In the genomic region with DNA sequence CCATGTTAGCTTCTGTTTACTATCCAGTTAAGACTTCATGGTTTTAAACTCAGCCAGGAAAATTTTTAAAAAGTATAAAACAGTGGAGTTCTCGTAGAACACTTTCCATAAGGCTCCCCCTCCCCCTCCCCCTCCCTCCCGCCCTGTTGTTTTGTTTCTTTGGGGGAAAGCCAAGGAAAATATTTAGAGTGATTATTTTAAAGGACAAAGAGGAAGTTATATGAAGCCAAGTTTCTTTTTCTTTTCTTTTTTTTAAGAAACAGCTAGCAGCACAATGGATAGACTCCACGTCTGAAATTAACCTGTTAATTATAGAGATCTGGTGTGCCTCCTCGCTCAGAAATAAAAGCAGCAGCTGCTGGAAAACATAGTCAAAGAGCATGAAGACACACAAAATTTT, we compare ENCODE assay signal across 17 mouse cellular contexts. TPM values are rescaled to one million over a fixed set of nuclear protein-coding genes. Genes with fewer than 3 reads are reported as not detected.
DNase-seq lines count a peak whose midpoint lies in the region; ATAC-seq and TF ChIP-seq lines count a peak whose summit lies in the region.
"Had no signal": no experiment of that assay in that cellular context is flagged by ENCODE, and none has a peak within 500 bp of the region (broad histone marks: within the 10 kb centered on the region; RNA-seq: fewer than 3 reads in every experiment).

No protein-coding gene starts in this region.

- no peaks in the 10 kb centered on the region for H3K36me3 ChIP-seq in hindbrain, embryonic 16.5 days (ENCODE audit: control insufficient read depth, insufficient read depth, low read length)
- H3K36me3 ChIP-seq in hindbrain, embryonic 13.5 days = no peaks in the 10 kb centered on the region
- H3K36me3 ChIP-seq in liver, postnatal 0 days (replicated peaks; ENCODE audit: insufficient read depth, low read length) = no peaks in the 10 kb centered on the region
- no peaks in the 10 kb centered on the region for H3K36me3 ChIP-seq in stomach, embryonic 16.5 days (ENCODE audit: control insufficient read depth, insufficient read depth, low read length)
- H3K36me3 ChIP-seq: limb, embryonic 15.5 days; neural tube, embryonic 15.5 days had no signal

- peak overlapping the region; percentile 19; the same call in 1 of the 2 replicates for H3K4me2 ChIP-seq in hindbrain, embryonic 16.5 days (ENCODE audit: low read length)
- H3K4me2 ChIP-seq in hindbrain, embryonic 13.5 days = no peak overlapping the region
- no peak overlapping the region for H3K4me2 ChIP-seq in liver, postnatal 0 days (ENCODE audit: low read depth, low read length)
- no peak overlapping the region for H3K4me2 ChIP-seq in stomach, embryonic 16.5 days (ENCODE audit: low read depth, low read length)
- H3K4me2 ChIP-seq: limb, embryonic 15.5 days; midbrain, embryonic 11.5 days; neural tube, embryonic 15.5 days had no signal

- no peak for TF ChIP-seq EP300 in liver, postnatal 0 days (IDR thresholded peaks at IDR 0.05; ENCODE audit: low read depth)

- WGBS in hindbrain, embryonic 16.5 days = 50% methylated on average over 4 of the region's 4 CpGs
- WGBS in hindbrain, embryonic 13.5 days = 59% methylated on average over 4 of the region's 4 CpGs
- WGBS in liver, postnatal 0 days (ENCODE audit: insufficient replicate concordance) = 59% methylated on average over 4 of the region's 4 CpGs
- 32% methylated on average over 4 of the region's 4 CpGs for WGBS in stomach, embryonic 16.5 days

- TF ChIP-seq CTCF in gastrocnemius, adult 2 months (IDR thresholded peaks at IDR 0.05) = no peak
- TF ChIP-seq CTCF in liver, postnatal 0 days (IDR thresholded peaks at IDR 0.05; ENCODE audit: low read depth) = no peak

- ATAC-seq in hindbrain, embryonic 16.5 days = no peak
- no peak for ATAC-seq in hindbrain, embryonic 13.5 days (ENCODE audit: low FRiP score)
- ATAC-seq in liver, postnatal 0 days = no peak
- ATAC-seq in stomach, embryonic 16.5 days (ENCODE audit: insufficient read depth, low FRiP score) = no peak

- peaks cover 4% of the 10 kb centered on the region; the same call in 1 of the 2 replicates for H3K9me3 ChIP-seq in hindbrain, embryonic 16.5 days (ENCODE audit: control insufficient read depth, low read length)
- no peaks in the 10 kb centered on the region for H3K9me3 ChIP-seq in hindbrain, embryonic 13.5 days
- H3K9me3 ChIP-seq in liver, postnatal 0 days (ENCODE audit: low read length) = no peaks in the 10 kb centered on the region
- no peaks in the 10 kb centered on the region for H3K9me3 ChIP-seq in stomach, embryonic 16.5 days (replicated peaks; ENCODE audit: control insufficient read depth, low read length)
- H3K9me3 ChIP-seq: limb, embryonic 15.5 days; neural tube, embryonic 15.5 days had no signal

- intact Hi-C loops in gastrocnemius, adult 2 months (cut with DNase I) = no loop called here

- no peak overlapping the region for H3K9ac ChIP-seq in hindbrain, embryonic 16.5 days (ENCODE audit: low read depth, low read length)
- no peak overlapping the region for H3K9ac ChIP-seq in hindbrain, embryonic 13.5 days
- no peak overlapping the region for H3K9ac ChIP-seq in liver, postnatal 0 days (replicated peaks)
- H3K9ac ChIP-seq in stomach, embryonic 16.5 days (ENCODE audit: low read length) = no peak overlapping the region
- H3K9ac ChIP-seq: limb, embryonic 15.5 days; neural tube, embryonic 15.5 days had no signal

- peak overlapping the region; percentile 23; the same call in 1 of the 2 replicates for H3K4me3 ChIP-seq in gastrocnemius, adult 2 months
- H3K4me3 ChIP-seq in hindbrain, embryonic 16.5 days (ENCODE audit: low read length) = no peak overlapping the region
- H3K4me3 ChIP-seq in hindbrain, embryonic 13.5 days = no peak overlapping the region
- no peak overlapping the region for H3K4me3 ChIP-seq in liver, postnatal 0 days (ENCODE audit: low read depth, low read length)
- H3K4me3 ChIP-seq in stomach, embryonic 16.5 days (replicated peaks; ENCODE audit: low read length) = no peak overlapping the region
- H3K4me3 ChIP-seq: limb, embryonic 15.5 days; neural tube, embryonic 15.5 days had no signal

- peak overlapping the region; percentile 35; the same call in 1 of the 2 replicates for H3K27ac ChIP-seq in gastrocnemius, adult 2 months
- no peak overlapping the region for H3K27ac ChIP-seq in hindbrain, embryonic 16.5 days (ENCODE audit: low read depth, low read length)
- no peak overlapping the region for H3K27ac ChIP-seq in hindbrain, embryonic 13.5 days
- peak overlapping the region; percentile 39; the same call in 1 of the 2 replicates for H3K27ac ChIP-seq in liver, postnatal 0 days (ENCODE audit: low read depth)
- H3K27ac ChIP-seq in stomach, embryonic 16.5 days (ENCODE audit: low read length) = peak overlapping the region; percentile 54; the same call in 1 of the 2 replicates
- H3K27ac ChIP-seq: limb, embryonic 15.5 days; neural tube, embryonic 15.5 days had no signal

- no peak for DNase-seq in gastrocnemius, adult 2 months
- no peak for DNase-seq in gastrocnemius, postnatal 4 days (ENCODE audit: low spot score in 2 of 2)
- no peak for DNase-seq in liver, postnatal 0 days
- no peak for DNase-seq in liver
- no peak for DNase-seq in cerebellum, postnatal 10 days
- DNase-seq: cerebellum, postnatal 25 days; gastrocnemius, postnatal 10 days; heart, postnatal 4 days; kidney, adult 9 months; lung, postnatal 14 days; thymus, postnatal 25 days had no signal

- no peaks in the 10 kb centered on the region for H3K4me1 ChIP-seq in hindbrain, embryonic 16.5 days (ENCODE audit: control insufficient read depth, insufficient read depth, low read depth, low read length)
- H3K4me1 ChIP-seq in hindbrain, embryonic 13.5 days (replicated peaks) = no peaks in the 10 kb centered on the region
- no peaks in the 10 kb centered on the region for H3K4me1 ChIP-seq in liver, postnatal 0 days (ENCODE audit: insufficient read depth)
- peaks cover 3% of the 10 kb centered on the region; the same call in 1 of the 2 replicates for H3K4me1 ChIP-seq in stomach, embryonic 16.5 days (ENCODE audit: control insufficient read depth, insufficient read depth, low read length)
- H3K4me1 ChIP-seq: limb, embryonic 15.5 days; neural tube, embryonic 15.5 days had no signal

- no peaks in the 10 kb centered on the region for H3K27me3 ChIP-seq in hindbrain, embryonic 16.5 days (replicated peaks; ENCODE audit: control insufficient read depth, insufficient read depth, low read length)
- H3K27me3 ChIP-seq in hindbrain, embryonic 13.5 days = no peaks in the 10 kb centered on the region
- H3K27me3 ChIP-seq in liver, postnatal 0 days (ENCODE audit: insufficient read depth, low read length) = no peaks in the 10 kb centered on the region
- H3K27me3 ChIP-seq in stomach, embryonic 16.5 days (ENCODE audit: control insufficient read depth, insufficient read depth, low read length) = no peaks in the 10 kb centered on the region
- H3K27me3 ChIP-seq: limb, embryonic 15.5 days; neural tube, embryonic 15.5 days had no signal

RNA-seq across cellular contexts. Expression of a gene that starts 9.0 kb away (rescaled TPM):
- total RNA-seq in gastrocnemius, adult 2 months (2021) = 100 to 1,000 TPM; 123 to 135 TPM
- total RNA-seq in gastrocnemius, postnatal 4 days (2021) = 100 to 1,000 TPM; 114 to 117 TPM
- 2.8 and 4.3 TPM in 2 replicates for polyA plus RNA-seq in hindbrain, embryonic 16.5 days (2015; fragmentation: Nextera tagmentation; extraction: Ambion mirVana)
- 2.6 and 3.3 TPM in 2 replicates for polyA plus RNA-seq in hindbrain, embryonic 13.5 days (2015; fragmentation: Nextera tagmentation; extraction: Ambion mirVana)
- 2.9 and 3.2 TPM in 2 replicates for polyA plus RNA-seq in liver, postnatal 0 days (2015; fragmentation: Nextera tagmentation; extraction: Ambion mirVana)
- 14.7 and 14.9 TPM in 2 replicates for polyA plus RNA-seq in stomach, embryonic 16.5 days (2015; fragmentation: Nextera tagmentation; extraction: Ambion mirVana)

RNA-seq across cellular contexts. Expression of a gene that starts 45.4 kb away (rescaled TPM):
- 10 to 100 TPM; 27.5 to 31.6 TPM for total RNA-seq in gastrocnemius, adult 2 months (2021)
- total RNA-seq in gastrocnemius, postnatal 4 days (2021) = 10 to 100 TPM; 40.8 to 42.0 TPM
- 182 and 193 TPM in 2 replicates for polyA plus RNA-seq in hindbrain, embryonic 16.5 days (2015; fragmentation: Nextera tagmentation; extraction: Ambion mirVana)
- polyA plus RNA-seq in hindbrain, embryonic 13.5 days (2015; fragmentation: Nextera tagmentation; extraction: Ambion mirVana) = 178 and 180 TPM in 2 replicates
- 107 and 121 TPM in 2 replicates for polyA plus RNA-seq in liver, postnatal 0 days (2015; fragmentation: Nextera tagmentation; extraction: Ambion mirVana)
- 83.6 and 90.7 TPM in 2 replicates for polyA plus RNA-seq in stomach, embryonic 16.5 days (2015; fragmentation: Nextera tagmentation; extraction: Ambion mirVana)

Comparison
In these comparisons a context has a peak if more than half of its experiments do, and no peak if none do; other contexts are left out.
1. H3K27ac ChIP-seq: peak in gastrocnemius, adult 2 months (single experiment), liver, postnatal 0 days (single experiment) and stomach, embryonic 16.5 days (single experiment); none in hindbrain, embryonic 16.5 days (single experiment) and hindbrain, embryonic 13.5 days (single experiment).